Mouse (Mus musculus): Measurements from ENCODE around the gene Copz2. TPM values are rescaled to one million over a fixed set of nuclear protein-coding genes. Genes with fewer than 3 reads are reported as not detected.
"Not testable (repeated sequence)": the region's sequence is repeated elsewhere in the genome, so short reads cannot be mapped to it uniquely, and the experiment has no call there.

The Copz2 gene
- total RNA-seq (2021), result 1 to 10 TPM; 2.9 to 6.2 TPM
- long read RNA-seq, experiment 1, transcript Copz2-201 (9 exons, 930 nt), result major isoform, 5 of 5 reads
- long read RNA-seq, experiment 1, partial matches to known transcripts, result 0 of 5 reads
- long read RNA-seq, experiment 1, other reads (novel, unspliced or antisense), result 0 of 5 reads
- long read RNA-seq, experiment 2, transcript Copz2-201 (9 exons, 930 nt), result major isoform, 5 of 6 reads
- long read RNA-seq, experiment 2, partial matches to known transcripts, result 1 of 6 reads
- long read RNA-seq, experiment 2, other reads (novel, unspliced or antisense), result 0 of 6 reads

GRCm38 (mm10) chr11:96849681-96850467, at the start of gene Copz2:
Gene Copz2, plus strand, starts transcription at chr11:96849870.
- DNase-seq (ENCODE audit: low spot score in 2 of 2), result no peak

- DNase-seq (ENCODE audit: low spot score in 2 of 2), result no peak
These were observed 44.1 kb upstream of the Copz2 start for GRCm38 (mm10) chr11:96805606-96806005.

- DNase-seq (ENCODE audit: low spot score in 2 of 2), result no peak
These were observed 41.6 kb upstream of the Copz2 start for GRCm38 (mm10) chr11:96808066-96808465.

- no peak for DNase-seq (ENCODE audit: low spot score in 2 of 2)
These were observed 40.0 kb upstream of the Copz2 start for GRCm38 (mm10) chr11:96809562-96810235.

GRCm38 (mm10) chr11:96811188-96811587, 38.5 kb upstream of the Copz2 start:
- not testable (repeated sequence) for DNase-seq (ENCODE audit: low spot score in 2 of 2)

- DNase-seq (ENCODE audit: low spot score in 2 of 2), result no peak
These were observed 36.2 kb upstream of the Copz2 start for GRCm38 (mm10) chr11:96813455-96813854.

GRCm38 (mm10) chr11:96813920-96814319, 35.8 kb upstream of the Copz2 start:
- DNase-seq (ENCODE audit: low spot score in 2 of 2), result no peak

- no peak for DNase-seq (ENCODE audit: low spot score in 2 of 2)
These were observed 35.2 kb upstream of the Copz2 start for GRCm38 (mm10) chr11:96814443-96814842.

- no peak for DNase-seq (ENCODE audit: low spot score in 2 of 2)
These were observed 33.8 kb upstream of the Copz2 start for GRCm38 (mm10) chr11:96815895-96816294.

- DNase-seq (ENCODE audit: low spot score in 2 of 2), result no peak
These were observed 33.2 kb upstream of the Copz2 start for GRCm38 (mm10) chr11:96816494-96816893.

GRCm38 (mm10) chr11:96816979-96817378, 32.7 kb upstream of the Copz2 start:
- DNase-seq (ENCODE audit: low spot score in 2 of 2), result no peak

- no peak for DNase-seq (ENCODE audit: low spot score in 2 of 2)
These were observed 31.5 kb upstream of the Copz2 start for GRCm38 (mm10) chr11:96818128-96818710.

- DNase-seq (ENCODE audit: low spot score in 2 of 2), result no peak
These were observed 27.7 kb upstream of the Copz2 start for GRCm38 (mm10) chr11:96821956-96822355.

- DNase-seq (ENCODE audit: low spot score in 2 of 2), result no peak
These were observed 26.8 kb upstream of the Copz2 start for GRCm38 (mm10) chr11:96822675-96823470.

GRCm38 (mm10) chr11:96823471-96823837, 26.2 kb upstream of the Copz2 start:
- no peak for DNase-seq (ENCODE audit: low spot score in 2 of 2)

GRCm38 (mm10) chr11:96823880-96824782, 25.5 kb upstream of the Copz2 start:
- DNase-seq (ENCODE audit: low spot score in 2 of 2), result peak; percentile 80 to 84

GRCm38 (mm10) chr11:96824783-96825495, 24.7 kb upstream of the Copz2 start:
- peak in 1 of 2 experiments; percentile 46 for DNase-seq (ENCODE audit: low spot score in 2 of 2)

- DNase-seq (ENCODE audit: low spot score in 2 of 2), result no peak
These were observed 23.2 kb upstream of the Copz2 start for GRCm38 (mm10) chr11:96826481-96826880.

- no peak for DNase-seq (ENCODE audit: low spot score in 2 of 2)
These were observed 22.5 kb upstream of the Copz2 start for GRCm38 (mm10) chr11:96827062-96827581.
